Mouse (Mus musculus): Measurements from ENCODE around the gene Snrnp25. TPM values are rescaled to one million over a fixed set of nuclear protein-coding genes. Genes with fewer than 3 reads are reported as not detected.
A peak's percentile ranks its signal among the peaks of the same experiment; 100 is the strongest.

Snrnp25 gene
- polyA plus RNA-seq, 1 experiment from 2014 or later: 50.5 TPM

- no peaks in the 10 kb centered on the region for H3K27me3 ChIP-seq (ENCODE audit: control insufficient read depth, insufficient read depth, low read length)
- no peaks in the 10 kb centered on the region; the same call in 1 of the 2 replicates for H3K36me3 ChIP-seq (ENCODE audit: control insufficient read depth, insufficient read depth, low read length)
- H3K4me1 ChIP-seq (replicated peaks; ENCODE audit: control insufficient read depth, insufficient read depth): peaks cover 25% of the 10 kb centered on the region
- no peak for DNase-seq (ENCODE audit: low spot score)
- peak overlapping the region; percentile 9; the same call in 1 of the 2 replicates for H3K27ac ChIP-seq (replicated peaks)
- H3K9me3 ChIP-seq (ENCODE audit: control insufficient read depth, low read length): no peaks in the 10 kb centered on the region
- no peak overlapping the region for H3K9ac ChIP-seq (ENCODE audit: low read length)
- H3K4me2 ChIP-seq (replicated peaks; ENCODE audit: low read depth): no peak overlapping the region
- TF ChIP-seq EP300 (optimal IDR thresholded peaks at IDR 0.05) (no peak), CTCF (IDR thresholded peaks at IDR 0.05; ENCODE audit: low read depth) (peak; percentile 33; the same call in 1 of the 2 replicates)
- 72% methylated on average over 4 of the region's 4 CpGs for WGBS
- ATAC-seq (ENCODE audit: low FRiP score, low TSS enrichment): no peak
- H3K4me3 ChIP-seq (ENCODE audit: low read depth, low read length): no peak overlapping the region
Observed at GRCm38 (mm10) chr11:32223297-32223967, 18.2 kb downstream of the Snrnp25 start.

- no peaks in the 10 kb centered on the region; the same call in 1 of the 2 replicates for H3K36me3 ChIP-seq (ENCODE audit: control insufficient read depth, insufficient read depth, low read length)
- H3K4me3 ChIP-seq (ENCODE audit: low read depth, low read length): no peak overlapping the region
- WGBS: 14% methylated on average over 4 of the region's 4 CpGs
- no peak overlapping the region for H3K9ac ChIP-seq (ENCODE audit: low read length)
- no peak overlapping the region for H3K4me2 ChIP-seq (replicated peaks; ENCODE audit: low read depth)
- ATAC-seq (ENCODE audit: low FRiP score, low TSS enrichment) (peak; percentile 45), DNase-seq (ENCODE audit: low spot score) (peak; percentile 88)
- H3K9me3 ChIP-seq (ENCODE audit: control insufficient read depth, low read length): no peaks in the 10 kb centered on the region
- peaks cover 25% of the 10 kb centered on the region for H3K4me1 ChIP-seq (replicated peaks; ENCODE audit: control insufficient read depth, insufficient read depth)
- H3K27ac ChIP-seq (replicated peaks): peak overlapping the region; percentile 93
- no peak for TF ChIP-seq CTCF (IDR thresholded peaks at IDR 0.05; ENCODE audit: low read depth)
- no peak for TF ChIP-seq EP300 (optimal IDR thresholded peaks at IDR 0.05)
- H3K27me3 ChIP-seq (ENCODE audit: control insufficient read depth, insufficient read depth, low read length): no peaks in the 10 kb centered on the region
Observed at GRCm38 (mm10) chr11:32224468-32225139, 19.4 kb downstream of the Snrnp25 start.

- Histone ChIP-seq H3K4me1 (replicated peaks; ENCODE audit: control insufficient read depth, insufficient read depth) (peaks cover 25% of the 10 kb centered on the region), H3K9me3 (ENCODE audit: control insufficient read depth, low read length) (no peaks in the 10 kb centered on the region), H3K27me3 (ENCODE audit: control insufficient read depth, insufficient read depth, low read length) (no peaks in the 10 kb centered on the region), H3K4me3 (ENCODE audit: low read depth, low read length) (no peak overlapping the region), H3K4me2 (replicated peaks; ENCODE audit: low read depth) (peak overlapping the region; percentile 89; the same call in 1 of the 2 replicates), H3K9ac (ENCODE audit: low read length) (no peak overlapping the region), H3K27ac (replicated peaks) (peak overlapping the region; percentile 93), H3K36me3 (ENCODE audit: control insufficient read depth, insufficient read depth, low read length) (no peaks in the 10 kb centered on the region; the same call in none of the 2 replicates)
- TF ChIP-seq CTCF (IDR thresholded peaks at IDR 0.05; ENCODE audit: low read depth): no peak
- DNase-seq (ENCODE audit: low spot score) (peak; percentile 51), ATAC-seq (ENCODE audit: low FRiP score, low TSS enrichment) (peak; percentile 2; the same call in 1 of the 2 replicates)
- WGBS: 45% methylated on average over 7 of the region's 7 CpGs
Observed at GRCm38 (mm10) chr11:32225222-32226104, 20.2 kb downstream of the Snrnp25 start.

- 3% methylated on average over 47 of the region's 47 CpGs for WGBS
- Histone ChIP-seq H3K4me1 (replicated peaks; ENCODE audit: control insufficient read depth, insufficient read depth) (peaks cover 25% of the 10 kb centered on the region), H3K9me3 (ENCODE audit: control insufficient read depth, low read length) (no peaks in the 10 kb centered on the region)
Observed at GRCm38 (mm10) chr11:32226124-32226871, 21.1 kb downstream of the Snrnp25 start, which contains the start of gene Mpg. Mpg (plus strand) TSS chr11:32226505.

GRCm38 (mm10) chr11:32227041-32227440, 21.8 kb downstream of the Snrnp25 start:
- WGBS: 17% methylated on average over 1 of the region's 1 CpGs
- no peak for DNase-seq (ENCODE audit: low spot score)
- peak overlapping the region; percentile 65 for H3K4me3 ChIP-seq (ENCODE audit: low read depth, low read length)
- H3K4me2 ChIP-seq (replicated peaks; ENCODE audit: low read depth): peak overlapping the region; percentile 89
- H3K4me1 ChIP-seq (replicated peaks; ENCODE audit: control insufficient read depth, insufficient read depth): peaks cover 25% of the 10 kb centered on the region
- no peaks in the 10 kb centered on the region for H3K9me3 ChIP-seq (ENCODE audit: control insufficient read depth, low read length)
- peaks cover 7% of the 10 kb centered on the region for H3K36me3 ChIP-seq (ENCODE audit: control insufficient read depth, insufficient read depth, low read length)
- no peaks in the 10 kb centered on the region for H3K27me3 ChIP-seq (ENCODE audit: control insufficient read depth, insufficient read depth, low read length)
- ATAC-seq (ENCODE audit: low FRiP score, low TSS enrichment): no peak
- H3K27ac ChIP-seq (replicated peaks): peak overlapping the region; percentile 93; the same call in 1 of the 2 replicates
- TF ChIP-seq CTCF (IDR thresholded peaks at IDR 0.05; ENCODE audit: low read depth) (no peak), EP300 (optimal IDR thresholded peaks at IDR 0.05) (no peak)
- H3K9ac ChIP-seq (ENCODE audit: low read length): peak overlapping the region; percentile 74

More at GRCm38 (mm10) chr11:32226124-32226871, 21.1 kb downstream of the Snrnp25 start, which contains the start of gene Mpg:
- ATAC-seq (ENCODE audit: low FRiP score, low TSS enrichment) (peak; percentile 79), DNase-seq (ENCODE audit: low spot score) (peak; percentile 94)
- H3K27ac ChIP-seq (replicated peaks): peak within 1 kb of the TSS; percentile 93
- peak within 1 kb of the TSS; percentile 65 for H3K4me3 ChIP-seq (ENCODE audit: low read depth, low read length)
- peak within 1 kb of the TSS; percentile 89 for H3K4me2 ChIP-seq (replicated peaks; ENCODE audit: low read depth)
- H3K36me3 ChIP-seq (ENCODE audit: control insufficient read depth, insufficient read depth, low read length): peaks cover 4% of the 10 kb centered on the region
- H3K27me3 ChIP-seq (ENCODE audit: control insufficient read depth, insufficient read depth, low read length): no peaks in the 10 kb centered on the region
- H3K9ac ChIP-seq (ENCODE audit: low read length): peak within 1 kb of the TSS; percentile 74
- TF ChIP-seq CTCF (IDR thresholded peaks at IDR 0.05; ENCODE audit: low read depth) (no peak; the same call in 1 of the 2 replicates), EP300 (optimal IDR thresholded peaks at IDR 0.05) (no peak)
